Mouse (Mus musculus): ENCODE measurements around the gene Gm28308. TPM values are rescaled to one million over a fixed set of nuclear protein-coding genes. Genes with fewer than 3 reads are reported as not detected.

Gm28308 gene
- polyA plus RNA-seq, 1 experiment from 2014 or later: not detected

DNA sequence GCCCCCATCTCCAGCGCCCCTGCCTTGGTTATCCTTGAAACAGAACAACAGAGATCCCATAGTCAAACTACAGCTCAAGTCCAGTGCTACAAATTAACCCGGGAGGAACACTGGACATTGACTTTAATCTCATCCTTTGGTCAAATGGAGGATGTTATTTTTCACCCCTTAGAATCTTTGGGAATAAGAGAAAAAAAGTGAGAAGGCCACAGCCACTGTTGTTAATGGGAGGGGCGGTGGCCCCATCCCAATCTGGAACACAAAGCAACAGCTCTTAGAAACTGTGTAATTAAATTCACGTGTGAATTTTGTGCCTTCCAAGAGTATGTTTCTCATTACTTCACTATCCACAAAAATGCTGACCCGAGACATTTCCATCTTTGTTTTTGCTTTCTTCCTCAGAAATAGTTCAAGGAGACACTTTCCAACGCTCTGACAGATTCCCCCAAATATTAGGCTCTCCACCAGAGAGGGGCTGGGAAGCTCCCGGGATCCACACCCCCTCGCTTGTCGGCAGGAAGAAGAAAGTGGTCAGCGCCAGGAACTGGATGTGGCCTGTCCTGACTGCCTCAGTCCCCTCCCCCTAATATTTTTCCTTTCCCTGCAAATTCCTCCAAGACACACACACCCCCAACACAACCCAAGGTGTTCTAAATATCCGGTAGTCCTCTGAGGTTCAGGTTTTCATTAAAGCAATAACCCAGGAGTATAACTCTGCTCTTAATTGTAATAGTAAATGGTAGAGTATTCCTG lies 14.5 kb upstream of the Gm28308 start:
- Histone ChIP-seq H3K27me3 (peaks cover 93% of the 10 kb centered on the region), H3K4me3 (no peak overlapping the region), H3K9me3 (no peaks in the 10 kb centered on the region), H3K4me2 (replicated peaks) (no peak overlapping the region), H3K4me1 (no peaks in the 10 kb centered on the region), H3K27ac (no peak overlapping the region), H3K36me3 (no peaks in the 10 kb centered on the region), H3K9ac (no peak overlapping the region)
- no peak for ATAC-seq (ENCODE audit: insufficient number of reproducible peaks, insufficient read depth, low FRiP score, low TSS enrichment)
- WGBS: 2% methylated on average over 11 of the region's 11 CpGs

- no peak for ATAC-seq (ENCODE audit: insufficient number of reproducible peaks, insufficient read depth, low FRiP score, low TSS enrichment)
- Histone ChIP-seq H3K4me2 (replicated peaks) (no peak overlapping the region), H3K36me3 (no peaks in the 10 kb centered on the region), H3K9ac (no peak overlapping the region), H3K4me1 (no peaks in the 10 kb centered on the region), H3K27ac (no peak overlapping the region), H3K9me3 (no peaks in the 10 kb centered on the region), H3K4me3 (no peak overlapping the region), H3K27me3 (peaks cover 93% of the 10 kb centered on the region)
- 3% methylated on average over 26 of the region's 26 CpGs for WGBS
Observed at GRCm38 (mm10) chr6:52226569-52227257, 13.6 kb upstream of the Gm28308 start.

DNA sequence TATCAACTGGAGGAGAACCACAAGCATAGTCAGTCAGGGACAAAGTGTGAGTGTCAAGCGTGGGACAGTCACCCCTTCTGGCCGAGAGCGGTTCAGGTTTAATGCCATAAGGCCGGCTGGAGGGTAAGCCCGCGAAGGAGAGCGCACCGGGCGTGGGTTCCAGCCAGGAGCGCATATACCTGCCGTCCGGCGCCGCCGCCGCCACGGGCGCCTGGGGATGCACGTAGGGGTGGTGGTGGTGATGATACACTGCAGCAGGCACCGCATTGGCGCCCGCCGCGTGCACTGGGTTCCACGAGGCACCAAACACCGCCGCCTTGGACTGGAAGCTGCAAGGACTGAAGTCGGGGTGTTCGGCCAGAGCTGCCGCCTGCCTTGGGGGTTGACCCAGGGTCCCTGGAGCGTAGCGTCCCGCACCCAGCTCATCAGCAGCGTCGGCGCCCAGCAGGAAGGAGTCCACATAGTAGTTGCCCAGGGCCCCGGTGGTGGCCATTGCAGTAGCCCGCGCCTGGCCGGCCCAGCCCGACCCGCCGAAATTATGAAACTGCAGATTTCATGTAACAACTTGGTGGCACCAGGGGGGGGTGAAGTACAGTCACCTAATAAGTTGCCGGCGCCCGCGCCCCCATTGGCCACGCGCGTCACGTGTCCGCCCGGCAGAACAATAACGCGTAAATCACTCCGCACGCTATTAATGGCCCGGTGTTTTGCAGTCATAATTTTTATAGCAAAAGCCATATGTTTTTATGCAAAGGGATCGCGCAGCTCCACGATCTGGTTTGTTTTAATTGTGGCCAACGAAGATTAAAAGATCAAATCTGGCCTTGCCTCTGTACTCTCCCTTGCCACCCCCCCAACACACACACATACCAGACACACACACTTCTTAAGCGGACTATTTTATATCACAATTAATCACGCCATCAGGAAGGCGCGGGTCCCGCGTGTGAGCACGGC lies 12.8 kb upstream of the Gm28308 start:
- H3K27ac ChIP-seq: no peak overlapping the region
- peaks cover 97% of the 10 kb centered on the region for H3K27me3 ChIP-seq
- H3K9ac ChIP-seq: no peak overlapping the region
- H3K4me1 ChIP-seq: no peaks in the 10 kb centered on the region
- H3K9me3 ChIP-seq: no peaks in the 10 kb centered on the region
- no peak overlapping the region for H3K4me3 ChIP-seq
- no peak overlapping the region for H3K4me2 ChIP-seq (replicated peaks)
- ATAC-seq (ENCODE audit: insufficient number of reproducible peaks, insufficient read depth, low FRiP score, low TSS enrichment): no peak
- no peaks in the 10 kb centered on the region for H3K36me3 ChIP-seq
- WGBS: 3% methylated on average over 69 of the region's 69 CpGs

DNA sequence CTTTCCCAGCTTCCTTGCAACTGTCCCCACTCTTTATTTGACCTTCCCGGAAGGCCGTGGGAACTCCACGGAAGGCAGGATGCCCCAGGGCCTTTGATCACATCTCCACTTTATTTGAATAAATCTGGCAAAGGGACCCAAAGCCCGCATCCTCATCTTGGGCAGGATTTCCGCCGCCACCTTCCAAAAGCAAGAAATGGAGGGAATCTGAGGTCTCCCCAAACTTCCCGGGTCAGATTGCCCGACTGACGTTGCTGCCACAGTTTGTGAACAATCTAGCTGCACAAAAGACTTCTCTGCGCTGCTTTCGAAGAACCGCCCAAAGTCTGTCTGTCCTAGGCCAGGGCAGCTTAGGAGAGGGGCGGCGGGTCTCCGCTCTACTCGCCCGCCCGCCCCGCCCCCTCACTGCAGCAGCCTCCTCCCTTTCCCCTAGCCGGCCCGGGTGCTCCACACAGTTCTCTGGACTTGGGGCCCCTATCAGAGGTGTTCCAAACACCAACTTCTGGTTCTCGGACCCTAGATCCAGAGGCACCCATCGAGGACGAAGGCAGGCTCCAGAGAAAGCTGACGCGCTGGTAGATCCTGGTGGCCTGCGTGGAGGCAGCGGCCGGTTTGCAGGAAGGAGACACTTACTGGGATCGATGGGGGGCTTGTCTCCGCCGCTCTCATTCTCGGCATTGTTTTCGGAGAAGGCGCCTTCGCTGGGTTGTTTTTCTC lies 11.9 kb upstream of the Gm28308 start:
- no peaks in the 10 kb centered on the region for H3K9me3 ChIP-seq
- H3K4me3 ChIP-seq: no peak overlapping the region
- H3K9ac ChIP-seq: no peak overlapping the region
- ATAC-seq (ENCODE audit: insufficient number of reproducible peaks, insufficient read depth, low FRiP score, low TSS enrichment): no peak
- no peaks in the 10 kb centered on the region for H3K4me1 ChIP-seq
- no peak overlapping the region for H3K27ac ChIP-seq
- 1% methylated on average over 36 of the region's 36 CpGs for WGBS
- no peaks in the 10 kb centered on the region for H3K36me3 ChIP-seq
- no peak overlapping the region for H3K4me2 ChIP-seq (replicated peaks)
- H3K27me3 ChIP-seq: peaks cover 95% of the 10 kb centered on the region

DNA sequence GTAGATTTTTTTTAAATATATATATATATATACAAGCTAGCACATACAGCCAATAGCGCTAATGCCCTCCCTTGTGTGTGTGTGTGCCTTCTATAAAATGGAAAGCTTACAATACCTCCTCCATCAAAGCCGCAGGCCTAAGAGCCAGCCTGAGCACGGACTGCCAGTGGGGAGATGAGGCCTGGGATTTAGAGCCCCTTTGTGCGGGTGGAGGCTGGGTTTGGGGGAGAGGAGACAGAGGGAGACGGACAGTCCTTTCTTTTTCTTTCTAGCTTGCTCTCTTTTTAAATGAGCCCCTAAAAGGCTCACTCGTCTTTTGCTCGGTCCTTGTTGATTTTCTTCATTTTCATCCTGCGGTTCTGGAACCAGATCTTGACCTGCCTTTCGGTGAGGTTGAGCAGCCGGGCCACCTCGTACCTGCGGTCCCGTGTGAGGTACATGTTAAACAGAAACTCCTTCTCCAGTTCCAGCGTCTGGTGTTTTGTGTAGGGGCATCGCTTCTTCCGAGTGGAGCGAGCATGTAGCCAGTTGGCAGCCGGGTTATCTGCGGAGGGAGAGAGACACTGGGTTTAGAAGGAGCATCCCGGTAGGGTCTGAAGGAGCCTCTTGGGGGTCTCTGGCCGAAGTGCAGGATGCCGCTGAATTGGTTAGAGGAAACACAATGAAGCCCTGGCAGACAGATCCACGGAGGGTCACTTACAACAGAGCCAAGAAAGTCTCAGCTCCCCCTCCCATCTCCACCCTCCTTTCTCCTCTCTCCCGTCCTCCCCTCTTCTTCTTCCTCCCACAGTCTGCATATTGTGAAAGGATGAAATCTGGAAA lies 11.0 kb upstream of the Gm28308 start:
- no peak overlapping the region for H3K27ac ChIP-seq
- H3K4me3 ChIP-seq: no peak overlapping the region
- WGBS: 1% methylated on average over 24 of the region's 24 CpGs
- H3K27me3 ChIP-seq: peaks cover 95% of the 10 kb centered on the region
- ATAC-seq (ENCODE audit: insufficient number of reproducible peaks, insufficient read depth, low FRiP score, low TSS enrichment): no peak
- H3K9ac ChIP-seq: no peak overlapping the region
- H3K4me1 ChIP-seq: no peaks in the 10 kb centered on the region
- H3K4me2 ChIP-seq (replicated peaks): no peak overlapping the region
- no peaks in the 10 kb centered on the region for H3K9me3 ChIP-seq
- H3K36me3 ChIP-seq: no peaks in the 10 kb centered on the region

GRCm38 (mm10) chr6:52222729-52223128 lies 9.6 kb upstream of the Gm28308 start:
- Histone ChIP-seq H3K9ac (no peak overlapping the region), H3K27me3 (peaks cover 98% of the 10 kb centered on the region), H3K27ac (no peak overlapping the region)

DNA sequence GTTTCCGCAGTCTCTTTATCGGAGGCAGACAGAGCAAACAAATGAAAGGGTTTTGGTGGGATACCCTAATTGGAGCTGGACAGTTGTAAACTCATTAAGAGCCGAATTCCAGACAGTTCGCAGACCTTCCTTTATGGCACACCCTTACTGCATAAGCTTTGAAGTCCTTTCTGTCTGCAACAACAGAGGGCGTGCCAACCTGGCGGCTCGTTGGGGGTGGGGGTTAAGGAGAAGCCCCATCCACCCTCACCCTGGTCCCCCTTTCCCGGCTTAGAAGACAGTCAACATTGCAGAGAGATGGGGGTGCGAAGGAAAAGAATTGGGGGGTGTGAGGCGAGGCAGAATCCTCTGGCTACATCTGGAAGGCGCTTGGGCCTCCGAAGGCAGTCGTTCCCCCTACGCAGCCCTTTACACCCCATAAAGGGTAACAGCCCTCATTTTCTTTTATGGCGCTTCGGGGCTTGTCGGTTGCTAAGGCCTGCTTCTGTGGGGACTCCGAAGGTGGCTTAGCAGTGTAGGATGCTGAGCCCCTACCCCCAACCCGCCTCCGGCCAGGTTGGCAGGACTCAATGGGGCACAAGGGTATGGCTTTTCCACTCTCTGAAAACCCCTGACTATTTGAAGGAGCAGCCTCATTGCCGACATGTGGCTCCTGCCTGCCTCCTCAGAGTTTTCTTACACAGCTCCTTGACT lies 9.0 kb upstream of the Gm28308 start:
- H3K27ac ChIP-seq: no peak overlapping the region
- ATAC-seq (ENCODE audit: insufficient number of reproducible peaks, insufficient read depth, low FRiP score, low TSS enrichment): no peak
- H3K27me3 ChIP-seq: peaks cover 98% of the 10 kb centered on the region
- no peak overlapping the region for H3K9ac ChIP-seq
- no peaks in the 10 kb centered on the region for H3K9me3 ChIP-seq
- H3K4me2 ChIP-seq (replicated peaks): peak overlapping the region; percentile 84
- 5% methylated on average over 21 of the region's 21 CpGs for WGBS
- H3K36me3 ChIP-seq: no peaks in the 10 kb centered on the region
- H3K4me1 ChIP-seq: peaks cover under 1% of the 10 kb centered on the region; the same call in 1 of the 2 replicates
- peak overlapping the region; percentile 48; the same call in 1 of the 2 replicates for H3K4me3 ChIP-seq

More at GRCm38 (mm10) chr6:52222729-52223128, 9.6 kb upstream of the Gm28308 start:
- Histone ChIP-seq H3K36me3 (no peaks in the 10 kb centered on the region), H3K4me1 (no peaks in the 10 kb centered on the region), H3K4me2 (replicated peaks) (no peak overlapping the region), H3K9me3 (no peaks in the 10 kb centered on the region), H3K4me3 (no peak overlapping the region)
- ATAC-seq (ENCODE audit: insufficient number of reproducible peaks, insufficient read depth, low FRiP score, low TSS enrichment): no peak
- 8% methylated on average over 13 of the region's 13 CpGs for WGBS

- 2% methylated on average over 46 of the region's 46 CpGs for WGBS
- H3K27me3 ChIP-seq: peaks cover 98% of the 10 kb centered on the region
- peaks cover 5% of the 10 kb centered on the region for H3K4me1 ChIP-seq
- no peak within 1 kb of the TSS for H3K27ac ChIP-seq
- H3K4me2 ChIP-seq (replicated peaks): peak within 1 kb of the TSS; percentile 84
- no peak for ATAC-seq (ENCODE audit: insufficient number of reproducible peaks, insufficient read depth, low FRiP score, low TSS enrichment)
- no peaks in the 10 kb centered on the region for H3K36me3 ChIP-seq
- H3K9me3 ChIP-seq: no peaks in the 10 kb centered on the region
- H3K4me3 ChIP-seq: peak within 1 kb of the TSS; percentile 48
- peak within 1 kb of the TSS; percentile 54 for H3K9ac ChIP-seq
Observed at GRCm38 (mm10) chr6:52221337-52221992, 8.3 kb upstream of the Gm28308 start, which contains the start of gene Hoxa7. TSS of gene Hoxa7 (minus strand) at chr6:52221854.

DNA sequence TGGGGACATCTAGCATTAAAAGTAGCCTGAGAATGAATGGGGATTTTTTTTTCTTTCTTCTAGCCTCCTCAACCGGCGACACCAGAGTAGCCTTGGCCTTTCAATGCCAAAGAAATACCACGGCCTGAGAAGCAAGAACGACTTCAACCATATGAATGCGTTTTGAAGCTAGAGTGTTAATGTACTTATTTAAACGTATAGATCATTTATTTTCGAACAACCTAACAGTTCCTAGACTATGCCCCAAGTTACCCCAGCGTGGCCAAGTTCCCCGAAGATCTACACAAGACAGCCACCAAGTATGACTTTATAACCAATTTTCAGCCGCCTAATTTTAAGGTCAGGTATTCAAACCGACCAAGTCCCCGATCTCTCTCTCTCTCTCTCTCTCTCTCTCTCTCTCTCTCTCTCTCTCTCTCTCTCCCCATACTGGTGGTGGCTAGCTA lies 7.7 kb upstream of the Gm28308 start:
- 6% methylated on average over 12 of the region's 12 CpGs for WGBS

More for the DNA sequence above, 7.7 kb upstream of the Gm28308 start:
- ATAC-seq (ENCODE audit: insufficient number of reproducible peaks, insufficient read depth, low FRiP score, low TSS enrichment): no peak
- no peaks in the 10 kb centered on the region for H3K36me3 ChIP-seq
- no peak overlapping the region for H3K9ac ChIP-seq
- H3K4me3 ChIP-seq: peak overlapping the region; percentile 48
- no peak overlapping the region for H3K27ac ChIP-seq
- H3K27me3 ChIP-seq: peaks cover 98% of the 10 kb centered on the region
- H3K4me1 ChIP-seq: peaks cover 5% of the 10 kb centered on the region
- H3K4me2 ChIP-seq (replicated peaks): peak overlapping the region; percentile 84
- no peaks in the 10 kb centered on the region for H3K9me3 ChIP-seq
